Mouse (Mus musculus) natural killer cell, adult 2 months (primary cell): ENCODE data around the gene Prkcb.

Experiments
- DNase-seq, 2 experiments: peaks; one replicate each; pipeline ENCODE4 v3.0.0; 2022; ENCODE audit warnings: low spot score in 2 of 2

Gene Prkcb

DNA sequence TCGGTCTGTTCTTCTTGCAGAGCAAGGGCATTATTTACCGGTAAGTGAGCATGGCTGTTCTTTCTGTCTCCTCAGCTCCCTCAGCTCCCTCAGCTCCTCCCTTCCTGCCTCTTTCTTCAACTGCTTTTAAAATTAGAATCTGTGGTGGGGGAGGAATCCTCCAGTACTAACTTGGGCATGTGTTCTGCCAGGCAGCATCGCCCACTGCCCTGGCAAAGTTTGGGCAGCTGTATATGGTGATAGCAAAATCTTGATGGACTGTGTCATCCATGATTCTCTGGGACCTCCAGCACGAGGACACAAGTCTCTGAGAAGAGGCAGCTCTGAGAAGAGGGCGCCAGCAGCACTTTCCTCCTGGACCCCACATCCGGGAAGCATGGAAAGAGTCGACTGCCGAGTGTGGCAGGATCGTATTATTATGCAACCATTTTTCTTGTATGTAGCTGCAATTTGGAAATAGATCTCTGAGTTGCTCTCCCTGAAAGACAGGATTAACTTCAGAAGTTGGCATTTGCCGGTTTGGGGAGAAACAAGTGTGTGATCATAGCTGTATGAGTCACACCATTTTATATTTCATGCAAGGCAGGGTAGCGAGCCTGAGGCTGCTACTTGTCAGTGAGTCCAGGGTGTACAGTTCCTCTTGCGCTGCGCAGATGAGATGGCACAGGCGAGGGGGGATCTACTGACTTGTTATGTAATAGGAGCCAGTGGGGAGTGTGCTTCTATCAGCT is 296.0 kb downstream of the Prkcb start:
- no peak for DNase-seq

DNA sequence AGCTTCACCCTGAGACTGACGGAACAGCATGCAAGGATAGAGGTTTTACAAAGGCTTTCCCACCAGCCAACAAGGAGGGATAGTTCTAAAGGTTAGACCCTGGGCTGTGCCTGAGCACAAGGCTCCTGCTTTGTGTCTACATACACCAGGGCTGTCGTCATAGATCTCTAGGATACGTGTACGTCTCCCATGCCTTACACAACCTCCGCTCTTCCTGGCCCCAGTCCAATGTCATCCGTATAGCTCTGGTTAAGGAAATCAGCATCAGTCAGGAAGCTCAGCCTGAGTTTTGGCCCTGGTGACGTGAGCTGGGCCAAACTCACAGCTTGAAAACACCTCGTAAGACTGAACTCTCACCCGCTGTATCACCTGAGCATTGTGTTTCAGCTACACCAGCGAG is 307.3 kb downstream of the Prkcb start:
- no peak for DNase-seq

GRCm38 (mm10) chr7:122596596-122597170 is 308.1 kb downstream of the Prkcb start:
- DNase-seq, result no peak

DNA sequence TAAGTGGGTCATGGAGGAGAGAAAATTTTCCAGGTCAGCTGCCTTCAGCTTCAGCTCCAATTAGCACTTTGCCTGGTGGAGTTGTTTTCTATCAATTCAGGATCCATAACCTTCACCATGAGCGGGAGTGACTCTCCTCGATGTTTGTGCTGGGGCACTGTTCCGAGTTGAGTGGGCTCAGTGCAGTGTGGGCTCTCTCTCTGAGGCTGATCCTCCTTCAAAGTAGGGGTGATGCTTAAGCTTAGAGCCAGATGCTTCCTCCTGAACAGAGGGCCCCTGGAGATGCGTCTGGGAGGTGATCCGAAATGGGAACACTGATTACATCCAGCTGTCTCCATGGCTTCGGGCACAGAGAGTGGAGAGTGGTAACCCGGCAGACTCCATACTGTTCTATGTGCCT is 308.8 kb downstream of the Prkcb start:
- no peak for DNase-seq

DNA sequence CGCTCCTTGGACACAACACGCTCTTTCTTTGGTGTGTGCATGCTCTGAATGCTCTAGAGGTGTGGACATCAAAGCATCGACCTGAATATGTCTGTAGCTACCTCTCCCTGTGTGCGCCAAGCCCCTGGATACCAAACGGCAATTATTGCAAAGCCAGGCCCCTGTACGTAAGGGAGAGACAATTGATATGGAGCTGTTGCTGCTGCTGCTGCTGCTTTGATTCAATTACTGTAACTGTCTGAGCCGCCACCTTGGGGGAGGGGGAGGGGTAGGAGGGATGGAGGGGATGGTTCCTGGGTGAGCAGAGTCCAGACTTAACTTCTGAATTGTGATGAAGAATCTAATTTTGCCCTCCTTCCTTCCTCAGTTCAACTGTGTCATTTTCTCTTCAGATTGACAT is 312.3 kb downstream of the Prkcb start:
- DNase-seq, result no peak

DNA sequence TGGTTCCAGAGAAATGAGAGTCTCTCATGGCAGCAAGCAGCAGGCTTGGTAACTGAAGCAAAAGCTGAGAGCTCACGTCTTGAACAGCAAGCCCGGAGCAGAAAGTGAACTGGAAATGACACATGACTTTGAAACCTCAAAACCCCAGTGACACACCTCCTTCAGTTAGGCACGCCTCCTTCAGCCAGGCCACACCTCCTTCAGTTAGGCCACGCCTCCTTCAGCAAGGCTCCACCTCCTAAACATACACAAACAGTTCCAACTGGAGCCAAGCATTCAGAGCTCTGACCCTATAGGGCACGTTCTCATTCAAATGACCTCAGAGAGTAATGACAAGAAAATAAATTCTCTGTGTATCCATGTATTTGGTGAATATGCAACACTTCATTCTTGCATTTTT is 316.5 kb downstream of the Prkcb start:
- peak; percentile 14 to 40 for DNase-seq

DNA sequence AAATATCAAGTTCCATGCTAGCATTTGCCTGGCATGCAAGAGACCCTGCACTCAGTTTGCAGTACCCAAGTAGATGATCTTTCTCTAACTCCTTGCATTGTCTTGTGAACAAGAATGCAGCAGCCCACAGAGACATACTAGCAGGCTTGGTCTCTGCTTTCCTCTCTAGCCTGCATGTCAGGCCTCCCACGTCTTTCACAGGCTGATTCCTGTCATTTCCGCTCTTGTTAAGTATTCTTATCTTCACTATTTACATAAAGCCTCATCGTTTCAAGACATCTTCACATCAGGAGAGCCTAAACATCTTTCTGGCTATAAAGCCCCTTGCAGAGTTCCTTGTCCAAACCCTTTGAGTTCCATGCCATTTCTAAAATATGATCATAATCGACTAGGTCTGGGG is 320.9 kb downstream of the Prkcb start:
- DNase-seq, result no peak

DNA sequence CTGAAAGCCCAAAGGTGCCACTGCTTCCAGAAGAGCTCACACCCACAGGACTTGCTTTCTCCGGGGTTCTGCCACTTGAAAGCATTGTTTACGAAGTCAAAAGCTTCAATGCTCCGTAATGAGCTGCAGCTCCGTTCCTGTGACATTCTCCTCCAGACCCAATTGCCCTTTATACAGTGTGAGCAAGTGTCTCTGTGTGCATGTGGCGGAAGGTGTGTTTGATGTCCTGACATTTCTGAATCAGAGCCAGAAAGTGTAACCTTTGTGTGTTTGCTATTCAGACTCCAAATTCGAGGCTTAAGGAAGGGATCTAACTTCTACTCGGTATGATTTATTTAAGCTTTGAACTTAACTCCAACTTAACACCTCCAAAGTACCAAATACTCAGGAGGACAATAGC is 321.6 kb downstream of the Prkcb start:
- no peak for DNase-seq

- DNase-seq, result no peak
These were observed 325.3 kb downstream of the Prkcb start for GRCm38 (mm10) chr7:122613876-122614275.

DNA sequence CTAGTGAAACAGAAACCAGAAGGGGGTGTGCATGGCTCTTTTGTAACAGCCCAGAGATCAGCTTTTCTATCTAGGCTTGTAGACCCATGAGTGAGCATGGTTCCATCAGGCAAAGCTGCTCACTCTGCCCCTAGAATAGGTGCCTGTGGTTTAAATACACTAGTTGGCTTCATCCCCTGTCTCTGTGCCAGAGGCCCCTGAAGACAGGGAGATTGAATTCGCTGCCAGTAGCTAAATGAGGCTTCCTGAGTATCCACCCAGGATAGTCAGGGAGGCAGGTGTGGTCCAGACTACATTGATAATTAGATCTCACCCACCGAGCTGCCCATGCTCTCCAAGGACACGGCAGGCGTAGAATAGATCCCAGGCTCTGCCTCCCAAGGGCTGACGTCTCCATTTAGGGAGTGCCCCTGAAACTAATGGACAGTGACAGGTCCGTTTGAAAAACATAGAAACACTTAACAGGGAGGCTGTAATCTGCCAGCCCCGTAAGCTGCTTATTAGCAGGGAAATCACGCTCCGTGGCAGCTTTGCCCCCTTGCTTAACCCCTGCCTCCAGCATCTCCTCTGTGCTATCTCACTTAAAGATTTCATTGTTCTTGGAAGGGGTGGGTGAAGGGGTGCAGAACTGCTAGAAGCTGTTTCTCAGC is 333.7 kb downstream of the Prkcb start:
- DNase-seq, result no peak

- no peak for DNase-seq
These were observed 335.2 kb downstream of the Prkcb start for GRCm38 (mm10) chr7:122623753-122624152.

- DNase-seq, result no peak
These were observed 339.5 kb downstream of the Prkcb start for GRCm38 (mm10) chr7:122628050-122628449.

GRCm38 (mm10) chr7:122630386-122630785 is 341.8 kb downstream of the Prkcb start:
- DNase-seq, result no peak

GRCm38 (mm10) chr7:122631151-122631550 is 342.6 kb downstream of the Prkcb start:
- DNase-seq, result no peak

- DNase-seq, result peak in 1 of 2 experiments; percentile 14
These were observed 344.4 kb downstream of the Prkcb start for GRCm38 (mm10) chr7:122632946-122633345.

- no peak for DNase-seq
These were observed 344.9 kb downstream of the Prkcb start for GRCm38 (mm10) chr7:122633463-122633862.

DNA sequence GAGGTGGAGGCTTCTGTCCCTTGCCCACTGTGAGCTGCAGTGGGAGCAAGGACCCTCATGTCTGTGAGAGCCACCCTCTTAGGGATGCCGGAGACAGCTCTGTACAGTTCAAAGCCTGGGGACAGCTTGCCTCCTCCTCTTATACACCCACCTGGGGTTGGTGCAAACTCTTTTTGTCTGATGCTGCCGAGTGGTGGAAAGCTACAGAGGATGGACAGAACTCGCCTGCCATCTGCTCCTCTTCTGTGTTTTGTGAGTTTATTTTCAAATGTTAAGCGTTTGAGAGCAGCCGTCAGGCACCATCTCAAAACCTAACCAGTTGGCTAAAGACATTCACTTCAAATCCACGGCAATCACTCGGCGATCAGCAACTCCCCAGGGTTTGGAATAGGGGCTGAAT is 355.1 kb downstream of the Prkcb start:
- no peak for DNase-seq

DNA sequence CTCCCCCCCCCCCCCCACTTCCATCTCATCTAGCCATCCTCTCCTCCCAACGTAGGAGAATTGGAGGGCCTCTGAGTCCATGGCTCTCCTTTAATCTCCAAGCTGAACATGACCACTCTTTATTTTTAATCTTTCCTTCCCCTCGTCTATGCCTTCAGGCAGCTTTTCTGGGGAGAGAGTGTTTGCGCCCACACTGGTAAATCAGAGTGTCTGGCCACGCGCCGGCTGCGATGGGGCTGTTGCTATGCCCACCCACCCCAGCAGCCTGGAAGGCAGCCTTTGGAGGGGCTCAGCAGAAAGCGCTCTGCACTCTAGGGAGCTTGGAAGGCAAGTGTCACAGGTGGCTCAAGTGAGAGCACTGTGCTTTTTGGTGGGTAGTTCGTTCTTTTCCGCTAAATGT is 360.8 kb downstream of the Prkcb start:
- no peak for DNase-seq

GRCm38 (mm10) chr7:122652523-122652922 is 364.0 kb downstream of the Prkcb start:
- DNase-seq, result no peak

- no peak for DNase-seq
These were observed 368.1 kb downstream of the Prkcb start for GRCm38 (mm10) chr7:122656671-122657070.

DNA sequence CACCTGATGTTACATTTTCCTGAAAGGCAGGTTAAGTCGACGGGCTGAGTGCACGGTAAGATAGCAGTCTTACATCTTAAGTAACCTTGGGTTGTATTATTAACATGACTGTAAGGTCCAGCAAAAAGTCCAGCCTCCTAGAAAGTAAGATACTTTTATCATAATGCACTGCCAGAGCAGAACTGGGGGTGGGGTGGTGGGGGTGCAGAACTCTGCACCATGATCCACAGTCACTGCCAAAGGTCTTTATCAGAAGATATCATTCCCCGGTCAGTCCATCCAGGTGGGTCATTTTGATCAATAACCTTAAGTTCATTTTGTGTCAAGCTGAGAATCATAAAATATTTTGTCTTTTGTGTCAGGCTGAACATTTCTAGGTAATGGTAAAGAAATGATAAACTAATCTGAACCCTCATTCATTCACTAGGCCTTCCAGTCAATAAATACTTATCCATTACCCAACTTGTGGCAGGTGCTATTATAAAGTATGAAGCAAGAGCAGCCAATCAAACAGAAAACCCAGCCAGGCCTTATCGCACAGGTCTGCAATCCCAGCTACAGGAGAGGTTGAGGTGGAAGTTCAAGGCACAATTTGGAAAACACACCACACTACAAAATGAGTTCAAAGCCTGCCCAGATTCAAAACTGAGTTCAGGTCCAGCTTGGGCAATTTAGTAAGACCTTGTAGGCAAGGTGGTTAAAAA is 369.0 kb downstream of the Prkcb start:
- DNase-seq, result no peak

DNA sequence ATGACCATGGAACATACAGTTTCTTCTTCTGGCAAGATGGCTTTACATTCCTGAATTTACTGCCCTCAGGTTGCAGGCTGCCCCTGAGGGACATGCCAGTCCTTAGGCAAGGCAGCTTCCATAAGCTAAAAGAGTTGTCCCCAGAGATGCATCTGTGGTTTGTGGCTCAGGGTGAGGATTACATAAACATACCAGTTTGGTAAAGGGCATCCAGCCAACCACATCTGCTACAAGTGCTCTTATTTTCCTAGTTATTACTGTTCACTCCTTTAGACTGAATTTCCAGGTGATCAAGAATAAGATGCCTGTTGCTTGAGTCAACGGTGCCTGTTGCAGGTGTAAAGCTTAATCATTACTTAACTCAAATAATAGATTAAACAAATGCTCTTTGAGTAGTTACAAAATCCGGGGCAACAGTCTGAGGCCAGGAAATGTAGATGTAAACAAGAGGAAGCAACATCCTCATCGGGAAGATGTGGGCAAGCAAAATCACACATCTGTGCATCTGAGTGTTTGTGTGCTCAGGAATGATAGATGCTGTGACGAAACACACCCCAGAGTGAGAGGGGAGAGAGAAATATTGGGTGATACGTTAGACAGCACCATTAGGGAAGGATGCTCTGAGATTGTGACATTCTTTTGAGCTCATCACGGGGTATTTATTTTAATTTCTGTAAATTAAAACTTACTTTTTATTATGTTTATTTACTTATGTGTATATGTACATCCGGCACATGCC is 376.9 kb downstream of the Prkcb start:
- no peak for DNase-seq
